Mouse (Mus musculus) C2C12 (cell line): ENCODE data around the gene Ppp1r36. TPM values are rescaled to one million over a fixed set of nuclear protein-coding genes. Genes with fewer than 3 reads are reported as not detected.

Experiments used
- H3K27me3 ChIP-seq: one replicate; pipeline ENCODE4 v1.6.1; 2011; ENCODE audit not compliant: control insufficient read depth, insufficient read depth, insufficient read length
- H3K36me3 ChIP-seq: one replicate; pipeline ENCODE4 v1.6.1; 2011; ENCODE audit not compliant: control insufficient read depth, insufficient read depth
- H3K4me3 ChIP-seq: one replicate; pipeline ENCODE4 v1.5.1; 2011; ENCODE audit warnings: mild to moderate bottlenecking, control low read depth; ENCODE audit not compliant: poor library complexity, insufficient read depth, severe bottlenecking
- H3K79me2 ChIP-seq: one replicate; pipeline ENCODE4 v1.6.1; 2011; ENCODE audit not compliant: control insufficient read depth, insufficient read depth
- H3K79me3 ChIP-seq: one replicate; pipeline ENCODE4 v1.6.1; 2011; ENCODE audit warnings: low read depth, control low read depth
- H3ac ChIP-seq: one replicate; pipeline ENCODE3; 2011; ENCODE audit warnings: low read depth; ENCODE audit not compliant: control insufficient read depth, insufficient read length
- CEBPB ChIP-seq: IDR thresholded peaks from one replicate; pipeline ENCODE4 v1.6.1; 2011; ENCODE audit warnings: low read depth, mild to moderate bottlenecking, control low read depth, moderate library complexity
- CTCF ChIP-seq: IDR thresholded peaks from one replicate; pipeline ENCODE4 v1.5.1; 2011; ENCODE audit not compliant: control insufficient read depth, insufficient read depth, insufficient read length
- FOSL1 ChIP-seq: IDR thresholded peaks from one replicate; pipeline ENCODE4 v1.8.0; 2011; ENCODE audit warnings: mild to moderate bottlenecking, low read length; ENCODE audit not compliant: poor library complexity, insufficient read depth, severe bottlenecking
- MAX ChIP-seq: IDR thresholded peaks from one replicate; pipeline ENCODE4 v1.6.1; 2011; ENCODE audit warnings: mild to moderate bottlenecking, control low read depth
- MYOD1 ChIP-seq: IDR thresholded peaks from one replicate; pipeline ENCODE4 v1.6.1; 2011; ENCODE audit warnings: low read depth; ENCODE audit not compliant: control insufficient read depth, insufficient read length
- MYOG ChIP-seq: IDR thresholded peaks from one replicate; pipeline ENCODE4 v1.6.1; 2011; ENCODE audit not compliant: control insufficient read depth, insufficient read length; ENCODE audit errors: extremely low read depth
- USF1 ChIP-seq: IDR thresholded peaks from one replicate; pipeline ENCODE4 v1.6.1; 2011; ENCODE audit warnings: low read depth, mild to moderate bottlenecking, control low read depth, moderate library complexity
- polyA plus RNA-seq: library from polyadenylated mRNA; unstranded; fragments of >200 nt; fragmentation: generic; extraction: Trizol; gene quantifications from one replicate; pipeline ENCODE4 v1.2.1, GENCODE M21; 2012; ENCODE audit warnings: missing spikeins

Ppp1r36 gene
- polyA plus RNA-seq, 1 experiment: not detected

GRCm38 (mm10) chr12:76407184-76407583 lies 10.2 kb upstream of the Ppp1r36 start:
- Histone ChIP-seq H3K79me2 (no peaks in the 10 kb centered on the region), H3K79me3 (no peaks in the 10 kb centered on the region), H3K4me3 (no peak overlapping the region), H3ac (no peak overlapping the region), H3K36me3 (no peaks in the 10 kb centered on the region), H3K27me3 (no peaks in the 10 kb centered on the region)
- TF ChIP-seq CTCF: no peak
- TF ChIP-seq CEBPB: no peak
- no peak for TF ChIP-seq MYOG
- TF ChIP-seq USF1: no peak
- no peak for TF ChIP-seq MAX

- TF ChIP-seq FOSL1 (no peak), MAX (no peak), MYOD1 (no peak), CEBPB (no peak), CTCF (no peak), MYOG (no peak), USF1 (no peak)
- no peaks in the 10 kb centered on the region for H3K79me3 ChIP-seq
- no peaks in the 10 kb centered on the region for H3K79me2 ChIP-seq
- no peak overlapping the region for H3ac ChIP-seq
- no peaks in the 10 kb centered on the region for H3K27me3 ChIP-seq
- H3K36me3 ChIP-seq: no peaks in the 10 kb centered on the region
- no peak overlapping the region for H3K4me3 ChIP-seq
These were observed 8.2 kb upstream of the Ppp1r36 start for GRCm38 (mm10) chr12:76409166-76409565.

GRCm38 (mm10) chr12:76415383-76416010 lies 1.8 kb upstream of the Ppp1r36 start:
- H3K4me3 ChIP-seq: no peak overlapping the region
- H3K27me3 ChIP-seq: no peaks in the 10 kb centered on the region

DNA sequence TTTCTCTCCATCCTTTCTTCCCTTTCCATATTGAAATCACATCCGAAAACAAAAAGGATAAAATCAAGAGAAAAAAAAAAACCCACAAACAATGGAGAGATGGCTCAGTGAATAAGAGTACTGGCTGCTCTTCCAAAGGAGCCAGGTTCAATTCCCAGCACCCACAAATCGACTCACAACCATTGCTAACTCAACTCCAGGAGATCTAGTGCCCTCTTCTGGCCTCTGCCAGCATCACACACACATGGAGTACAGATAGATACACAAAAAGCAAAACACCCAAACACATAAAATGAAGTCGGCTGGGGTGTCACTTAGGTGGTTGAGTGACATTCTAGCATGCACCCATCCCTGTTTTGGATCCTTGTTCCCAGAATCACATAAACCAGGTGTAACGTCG lies 1.0 kb downstream of the Ppp1r36 start:
- Histone ChIP-seq H3K79me3 (no peaks in the 10 kb centered on the region), H3ac (no peak overlapping the region), H3K36me3 (no peaks in the 10 kb centered on the region), H3K27me3 (no peaks in the 10 kb centered on the region), H3K79me2 (no peaks in the 10 kb centered on the region), H3K4me3 (no peak overlapping the region)
- no peak for TF ChIP-seq CEBPB
- no peak for TF ChIP-seq MAX
- TF ChIP-seq CTCF: no peak
- TF ChIP-seq MYOD1: no peak
- TF ChIP-seq FOSL1: no peak
- no peak for TF ChIP-seq MYOG
- no peak for TF ChIP-seq USF1

More at GRCm38 (mm10) chr12:76415383-76416010, 1.8 kb upstream of the Ppp1r36 start:
- no peaks in the 10 kb centered on the region for H3K36me3 ChIP-seq
- no peaks in the 10 kb centered on the region for H3K79me2 ChIP-seq
- H3ac ChIP-seq: no peak overlapping the region
- TF ChIP-seq MAX (no peak), CEBPB (no peak), MYOD1 (no peak), USF1 (no peak), MYOG (no peak), CTCF (no peak), FOSL1 (no peak)
- no peaks in the 10 kb centered on the region for H3K79me3 ChIP-seq

DNA sequence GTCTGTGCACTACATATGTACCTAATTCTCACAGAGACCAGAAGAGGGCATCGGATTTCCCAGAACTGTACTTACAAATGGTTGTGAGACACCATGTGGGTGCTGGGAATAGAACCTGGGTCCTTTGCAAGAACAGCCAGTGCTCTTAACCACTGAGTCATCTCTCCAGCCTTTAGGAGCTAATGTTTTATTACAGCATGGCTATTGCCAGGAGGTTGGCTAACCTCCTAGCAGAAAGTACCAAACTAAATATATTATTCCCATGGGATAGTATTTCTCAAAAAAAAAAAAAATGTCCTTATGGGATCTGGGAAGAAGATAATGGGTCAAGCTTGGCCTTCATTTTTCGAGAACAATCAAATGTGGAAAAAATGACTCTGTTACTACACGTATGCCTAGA lies 7.9 kb downstream of the Ppp1r36 start:
- Histone ChIP-seq H3K79me2 (no peaks in the 10 kb centered on the region), H3K79me3 (no peaks in the 10 kb centered on the region), H3K27me3 (no peaks in the 10 kb centered on the region), H3K36me3 (no peaks in the 10 kb centered on the region), H3ac (no peak overlapping the region), H3K4me3 (no peak overlapping the region)
- TF ChIP-seq MAX (no peak), FOSL1 (no peak), CEBPB (no peak), USF1 (no peak), MYOD1 (no peak), CTCF (no peak), MYOG (no peak)

GRCm38 (mm10) chr12:76427546-76427945 lies 10.2 kb downstream of the Ppp1r36 start:
- Histone ChIP-seq H3ac (no peak overlapping the region), H3K79me2 (no peaks in the 10 kb centered on the region), H3K27me3 (no peaks in the 10 kb centered on the region), H3K4me3 (no peak overlapping the region), H3K36me3 (no peaks in the 10 kb centered on the region), H3K79me3 (no peaks in the 10 kb centered on the region)
- TF ChIP-seq MYOD1: no peak
- TF ChIP-seq FOSL1: no peak
- TF ChIP-seq USF1: no peak
- TF ChIP-seq MYOG: no peak
- TF ChIP-seq MAX: no peak
- TF ChIP-seq CTCF: no peak
- TF ChIP-seq CEBPB: no peak
